Mouse (Mus musculus) forebrain, embryonic 13.5 days (tissue): ENCODE measurements at regions not wholly inside any gene's neighbourhood (a gene's known extent, or its start where the extent isn't known, plus 50 kb on each side); places are given as distances from the start of the nearest gene placed in this dataset.

Experiments used
- ATAC-seq: fragments of 200-750 bp; cut with Nextera tagmentation; 2 replicates; pipeline ENCODE4 v1.8.0; 2017
- H3K27ac ChIP-seq: fragments of 300-500 bp; sonication (generic); 2 replicates; pipeline ENCODE4 v1.5.1; 2015; ENCODE audit warnings: inconsistent platforms, mild to moderate bottlenecking, moderate library complexity
- H3K27me3 ChIP-seq: fragments of 300-500 bp; sonication (generic); 2 replicates; pipeline ENCODE4 v1.6.1; 2015; ENCODE audit warnings: mild to moderate bottlenecking, inconsistent platforms
- H3K36me3 ChIP-seq: fragments of 300-500 bp; sonication (generic); 2 replicates; pipeline ENCODE4 v1.6.1; 2015; ENCODE audit warnings: mild to moderate bottlenecking, inconsistent platforms; ENCODE audit not compliant: poor library complexity, severe bottlenecking
- H3K4me1 ChIP-seq: fragments of 300-500 bp; sonication (generic); 2 replicates; pipeline ENCODE4 v1.6.1; 2015; ENCODE audit warnings: inconsistent platforms
- H3K4me2 ChIP-seq: fragments of 300-500 bp; sonication (generic); 2 replicates; pipeline ENCODE4 v1.6.1; 2015; ENCODE audit warnings: inconsistent platforms, mild to moderate bottlenecking, moderate library complexity
- H3K4me3 ChIP-seq: fragments of 300-500 bp; sonication (generic); 2 replicates; pipeline ENCODE4 v1.5.1; 2015; ENCODE audit warnings: mild to moderate bottlenecking, inconsistent platforms
- H3K9ac ChIP-seq: fragments of 300-500 bp; sonication (generic); 2 replicates; pipeline ENCODE4 v1.6.1; 2015; ENCODE audit warnings: mild to moderate bottlenecking, inconsistent platforms
- H3K9me3 ChIP-seq: fragments of 300-500 bp; sonication (generic); replicated peaks from 2 replicates; pipeline ENCODE4 v1.6.1; 2016; ENCODE audit warnings: inconsistent platforms
- WGBS: fragments of 180-500 bp; shearing (Covaris S2); methylation state at CpG from one replicate; pipeline ENCODE4 v1.1.7; 2015; 5-methylcytosine and 5-hydroxymethylcytosine counted together

GRCm38 (mm10) chr13:90584766-90585165 is 320.4 kb downstream of the Atp6ap1l start:
- H3K27ac ChIP-seq: no peak overlapping the region
- H3K4me3 ChIP-seq: no peak overlapping the region
- no peak for ATAC-seq
- no peak overlapping the region for H3K4me2 ChIP-seq
- no peak overlapping the region for H3K9ac ChIP-seq
- H3K36me3 ChIP-seq: no peaks in the 10 kb centered on the region
- no peaks in the 10 kb centered on the region for H3K9me3 ChIP-seq
- WGBS: 71% methylated on average over 2 of the region's 2 CpGs
- H3K27me3 ChIP-seq: no peaks in the 10 kb centered on the region
- no peaks in the 10 kb centered on the region for H3K4me1 ChIP-seq

- WGBS: 88% methylated on average over 2 of the region's 2 CpGs
- Histone ChIP-seq H3K27ac (no peak overlapping the region), H3K27me3 (no peaks in the 10 kb centered on the region), H3K9ac (no peak overlapping the region), H3K4me2 (no peak overlapping the region), H3K4me1 (no peaks in the 10 kb centered on the region), H3K4me3 (no peak overlapping the region), H3K36me3 (no peaks in the 10 kb centered on the region), H3K9me3 (no peaks in the 10 kb centered on the region)
- no peak for ATAC-seq
Observed at GRCm38 (mm10) chr13:90575371-90575770, 329.8 kb downstream of the Atp6ap1l start.

GRCm38 (mm10) chr13:90572580-90572979 is 332.6 kb downstream of the Atp6ap1l start:
- Histone ChIP-seq H3K27ac (no peak overlapping the region), H3K4me1 (no peaks in the 10 kb centered on the region)
- ATAC-seq: no peak

GRCm38 (mm10) chr13:90563183-90563840 is 341.8 kb downstream of the Atp6ap1l start:
- no peak for ATAC-seq
- WGBS: 85% methylated on average over 1 of the region's 1 CpGs
- H3K27me3 ChIP-seq: no peaks in the 10 kb centered on the region
- H3K27ac ChIP-seq: no peak overlapping the region
- no peak overlapping the region for H3K9ac ChIP-seq
- no peaks in the 10 kb centered on the region for H3K36me3 ChIP-seq
- no peak overlapping the region for H3K4me2 ChIP-seq
- no peak overlapping the region for H3K4me3 ChIP-seq
- no peaks in the 10 kb centered on the region for H3K9me3 ChIP-seq
- no peaks in the 10 kb centered on the region for H3K4me1 ChIP-seq

More at GRCm38 (mm10) chr13:90572580-90572979, 332.6 kb downstream of the Atp6ap1l start:
- 89% methylated on average over 2 of the region's 2 CpGs for whole genome bisulfite sequencing
- Histone ChIP-seq H3K9me3 (no peaks in the 10 kb centered on the region), H3K4me2 (no peak overlapping the region), H3K9ac (no peak overlapping the region), H3K4me3 (no peak overlapping the region), H3K36me3 (no peaks in the 10 kb centered on the region), H3K27me3 (no peaks in the 10 kb centered on the region)

- no peak overlapping the region for H3K4me3 ChIP-seq
Observed at GRCm38 (mm10) chr13:90560095-90560494, 345.1 kb downstream of the Atp6ap1l start.

GRCm38 (mm10) chr13:90559481-90559880 is 345.7 kb downstream of the Atp6ap1l start:
- H3K27ac ChIP-seq: no peak overlapping the region
- ATAC-seq: no peak

More at GRCm38 (mm10) chr13:90560095-90560494, 345.1 kb downstream of the Atp6ap1l start:
- Histone ChIP-seq H3K36me3 (no peaks in the 10 kb centered on the region), H3K9me3 (no peaks in the 10 kb centered on the region), H3K4me1 (no peaks in the 10 kb centered on the region), H3K4me2 (no peak overlapping the region), H3K27ac (no peak overlapping the region), H3K27me3 (no peaks in the 10 kb centered on the region), H3K9ac (no peak overlapping the region)
- ATAC-seq: no peak
- 75% methylated on average over 1 of the region's 1 CpGs for WGBS

GRCm38 (mm10) chr13:90551166-90551565 is 354.0 kb downstream of the Atp6ap1l start:
- no peak overlapping the region for H3K27ac ChIP-seq
- H3K27me3 ChIP-seq: no peaks in the 10 kb centered on the region
- no peaks in the 10 kb centered on the region for H3K36me3 ChIP-seq
- 92% methylated on average over 2 of the region's 2 CpGs for WGBS
- H3K9me3 ChIP-seq: no peaks in the 10 kb centered on the region
- H3K9ac ChIP-seq: no peak overlapping the region
- no peak overlapping the region for H3K4me3 ChIP-seq
- peak; percentile 58; the same call in 1 of the 2 replicates for ATAC-seq
- no peaks in the 10 kb centered on the region for H3K4me1 ChIP-seq
- no peak overlapping the region for H3K4me2 ChIP-seq

More at GRCm38 (mm10) chr13:90559481-90559880, 345.7 kb downstream of the Atp6ap1l start:
- Histone ChIP-seq H3K4me2 (no peak overlapping the region), H3K4me3 (no peak overlapping the region), H3K36me3 (no peaks in the 10 kb centered on the region), H3K27me3 (no peaks in the 10 kb centered on the region), H3K4me1 (no peaks in the 10 kb centered on the region), H3K9me3 (no peaks in the 10 kb centered on the region), H3K9ac (no peak overlapping the region)
- WGBS: 90% methylated on average over 2 of the region's 2 CpGs

GRCm38 (mm10) chr13:90546288-90547035 is 358.7 kb downstream of the Atp6ap1l start:
- no peak overlapping the region for H3K27ac ChIP-seq
- H3K4me3 ChIP-seq: no peak overlapping the region
- WGBS: 75% methylated on average over 1 of the region's 1 CpGs
- no peak for ATAC-seq
- no peaks in the 10 kb centered on the region for H3K36me3 ChIP-seq
- H3K4me1 ChIP-seq: no peaks in the 10 kb centered on the region
- no peak overlapping the region for H3K4me2 ChIP-seq
- no peak overlapping the region for H3K9ac ChIP-seq
- H3K27me3 ChIP-seq: no peaks in the 10 kb centered on the region
- H3K9me3 ChIP-seq: no peaks in the 10 kb centered on the region

- H3K4me1 ChIP-seq: no peaks in the 10 kb centered on the region
- no peak overlapping the region for H3K4me3 ChIP-seq
- H3K36me3 ChIP-seq: no peaks in the 10 kb centered on the region
- H3K27ac ChIP-seq: no peak overlapping the region
- H3K9me3 ChIP-seq: no peaks in the 10 kb centered on the region
- H3K27me3 ChIP-seq: no peaks in the 10 kb centered on the region
- no peak overlapping the region for H3K4me2 ChIP-seq
- no peak overlapping the region for H3K9ac ChIP-seq
- ATAC-seq: no peak
Observed at GRCm38 (mm10) chr13:90545816-90546215, 359.3 kb downstream of the Atp6ap1l start.

- peaks cover 5% of the 10 kb centered on the region; the same call in 1 of the 2 replicates for H3K9me3 ChIP-seq
- H3K36me3 ChIP-seq: no peaks in the 10 kb centered on the region
- H3K27me3 ChIP-seq: no peaks in the 10 kb centered on the region
- no peak overlapping the region for H3K9ac ChIP-seq
- H3K4me3 ChIP-seq: no peak overlapping the region
- 97% methylated on average over 1 of the region's 1 CpGs for WGBS
- no peaks in the 10 kb centered on the region for H3K4me1 ChIP-seq
- ATAC-seq: no peak
- H3K27ac ChIP-seq: no peak overlapping the region
- H3K4me2 ChIP-seq: no peak overlapping the region
Observed at GRCm38 (mm10) chr13:90537525-90537924, 367.6 kb downstream of the Atp6ap1l start.

- Histone ChIP-seq H3K4me3 (no peak overlapping the region), H3K4me2 (no peak overlapping the region), H3K9ac (no peak overlapping the region), H3K27me3 (no peaks in the 10 kb centered on the region), H3K36me3 (no peaks in the 10 kb centered on the region), H3K4me1 (no peaks in the 10 kb centered on the region), H3K27ac (no peak overlapping the region), H3K9me3 (no peaks in the 10 kb centered on the region)
- no peak for ATAC-seq
- WGBS: 94% methylated on average over 3 of the region's 3 CpGs
Observed at GRCm38 (mm10) chr13:90526998-90527397, 378.2 kb downstream of the Atp6ap1l start.

GRCm38 (mm10) chr13:90525801-90526200 is 379.4 kb downstream of the Atp6ap1l start:
- no peak overlapping the region for H3K4me2 ChIP-seq
- H3K27ac ChIP-seq: no peak overlapping the region
- no peak overlapping the region for H3K4me3 ChIP-seq
- no peaks in the 10 kb centered on the region for H3K27me3 ChIP-seq
- ATAC-seq: no peak
- no peaks in the 10 kb centered on the region for H3K36me3 ChIP-seq
- no peaks in the 10 kb centered on the region for H3K9me3 ChIP-seq
- no peak overlapping the region for H3K9ac ChIP-seq
- H3K4me1 ChIP-seq: no peaks in the 10 kb centered on the region
- 75% methylated on average over 2 of the region's 2 CpGs for WGBS
